Mouse (Mus musculus) neural tube, embryonic 15.5 days (tissue): Measurements from ENCODE around the gene Rif1. TPM values are rescaled to one million over a fixed set of nuclear protein-coding genes. Genes with fewer than 3 reads are reported as not detected.
"Not testable (repeated sequence)": the region's sequence is repeated elsewhere in the genome, so short reads cannot be mapped to it uniquely, and the experiment has no call there.

Experiments
- ATAC-seq: fragments of 200-750 bp; cut with Nextera tagmentation; 2 replicates; pipeline ENCODE4 v1.8.0; 2017; ENCODE audit warnings: mild to moderate bottlenecking, moderate TSS enrichment, moderate library complexity; ENCODE audit not compliant: low FRiP score
- H3K27ac ChIP-seq: fragments of 300-500 bp; sonication (generic); replicated peaks from 2 replicates; pipeline ENCODE4 v1.5.1; 2015; ENCODE audit warnings: mild to moderate bottlenecking, inconsistent platforms
- H3K27me3 ChIP-seq: fragments of 300-500 bp; sonication (generic); replicated peaks from 2 replicates; pipeline ENCODE4 v1.6.1; 2015; ENCODE audit warnings: inconsistent platforms
- H3K36me3 ChIP-seq: fragments of 300-500 bp; sonication (generic); 2 replicates; pipeline ENCODE4 v1.6.1; 2015; ENCODE audit warnings: inconsistent platforms
- H3K4me1 ChIP-seq: fragments of 300-500 bp; sonication (generic); 2 replicates; pipeline ENCODE4 v1.6.1; 2015; ENCODE audit warnings: inconsistent platforms
- H3K4me2 ChIP-seq: fragments of 300-500 bp; sonication (generic); 2 replicates; pipeline ENCODE4 v1.6.1; 2015; ENCODE audit warnings: inconsistent platforms, mild to moderate bottlenecking, moderate library complexity
- H3K4me3 ChIP-seq: fragments of 300-500 bp; sonication (generic); replicated peaks from 2 replicates; pipeline ENCODE4 v1.5.1; 2015; ENCODE audit warnings: mild to moderate bottlenecking, inconsistent platforms
- H3K9ac ChIP-seq: fragments of 300-500 bp; sonication (generic); replicated peaks from 2 replicates; pipeline ENCODE4 v1.6.1; 2015; ENCODE audit warnings: mild to moderate bottlenecking, inconsistent platforms
- H3K9me3 ChIP-seq: fragments of 300-500 bp; sonication (generic); replicated peaks from 2 replicates; pipeline ENCODE4 v1.6.1; 2016; ENCODE audit warnings: inconsistent platforms
- WGBS: fragments of 180-500 bp; shearing (Covaris S2); methylation state at CpG from one replicate; pipeline ENCODE4 v1.1.7; 2015; ENCODE audit warnings: mixed read lengths; 5-methylcytosine and 5-hydroxymethylcytosine counted together
- polyA plus RNA-seq: library from polyadenylated mRNA; unstranded; fragments of >200 nt; fragmentation: Nextera tagmentation; extraction: Ambion mirVana; gene quantifications from 2 replicates; pipeline ENCODE4 v1.2.1, GENCODE M21; 2015

Gene Rif1
- polyA plus RNA-seq, 1 experiment from 2014 or later, result 17.6 TPM

DNA sequence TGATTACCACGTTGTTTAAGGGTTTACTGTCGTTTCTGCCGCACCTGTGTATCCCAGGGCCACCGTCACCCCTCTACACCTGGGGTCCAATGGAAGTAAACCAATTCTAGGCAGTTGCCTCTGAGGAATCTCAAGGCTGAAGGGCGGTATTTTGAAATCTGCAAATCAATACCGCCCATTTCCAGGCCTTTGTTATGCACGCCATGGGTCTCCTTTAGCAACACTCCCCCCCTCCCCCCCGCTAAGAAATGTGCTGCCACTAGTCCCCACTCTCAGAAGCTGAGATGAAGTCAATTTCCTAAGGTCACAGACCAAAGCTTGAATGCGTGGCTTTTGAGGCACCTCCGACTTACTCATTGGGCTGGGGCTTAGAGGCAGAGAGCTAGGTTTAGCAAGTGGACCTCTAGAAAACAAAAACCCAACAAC is 554 bp upstream of the Rif1 start:
- H3K36me3 ChIP-seq, result peaks cover 4% of the 10 kb centered on the region; the same call in 1 of the 2 replicates
- no peaks in the 10 kb centered on the region for H3K27me3 ChIP-seq
- peak overlapping the region; percentile 82 for H3K27ac ChIP-seq
- peak overlapping the region; percentile 80; the same call in 1 of the 2 replicates for H3K9ac ChIP-seq
- peak overlapping the region; percentile 76 for H3K4me2 ChIP-seq
- peak; percentile 30 for ATAC-seq
- H3K4me1 ChIP-seq, result peaks cover 18% of the 10 kb centered on the region
- peak overlapping the region; percentile 96 for H3K4me3 ChIP-seq
- 0% methylated on average over 10 of the region's 10 CpGs for WGBS
- H3K9me3 ChIP-seq, result no peaks in the 10 kb centered on the region

DNA sequence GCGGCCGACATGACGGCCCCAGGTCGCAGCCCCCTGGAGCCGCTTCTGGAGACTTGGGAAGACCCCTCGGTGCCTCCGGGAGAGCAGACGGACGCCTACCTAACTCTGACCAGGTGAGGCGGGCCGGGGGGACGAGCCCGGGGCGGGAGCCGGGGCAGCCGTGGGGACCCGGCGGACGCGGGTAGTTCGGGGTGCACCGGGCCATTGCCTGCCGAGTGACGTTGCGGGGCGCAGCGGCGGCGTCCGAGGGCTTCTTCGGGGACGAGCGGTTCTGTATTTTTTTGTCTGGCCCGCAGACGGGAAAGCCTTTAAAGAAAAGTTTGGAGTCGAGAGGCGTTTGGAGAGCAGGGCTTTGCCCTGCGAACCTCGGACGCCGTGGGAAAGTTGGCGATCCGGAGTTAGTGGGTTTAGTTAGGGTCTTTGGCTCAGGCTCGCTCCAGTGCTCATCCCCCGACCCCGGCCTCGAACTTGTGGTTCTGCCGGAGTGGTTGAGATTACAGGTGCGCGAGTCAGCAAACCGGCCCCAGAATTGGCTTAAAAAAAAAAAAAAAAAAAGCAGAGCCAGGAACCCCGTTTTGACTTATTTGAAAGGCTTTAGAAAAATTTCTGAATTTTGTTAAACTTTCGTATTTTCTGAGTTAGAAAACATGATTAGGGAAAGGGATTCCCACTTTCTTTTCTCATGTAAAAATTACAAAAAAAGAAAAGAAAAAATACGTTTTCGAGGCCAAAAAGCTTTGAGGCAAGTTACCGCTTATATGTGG is 691 bp downstream of the Rif1 start:
- Histone ChIP-seq H3K27me3 (no peaks in the 10 kb centered on the region), H3K36me3 (peaks cover 4% of the 10 kb centered on the region; the same call in 1 of the 2 replicates), H3K9ac (peak overlapping the region; percentile 80), H3K4me3 (peak overlapping the region; percentile 96), H3K4me2 (peak overlapping the region; percentile 76), H3K9me3 (no peaks in the 10 kb centered on the region), H3K27ac (peak overlapping the region; percentile 82), H3K4me1 (peaks cover 18% of the 10 kb centered on the region)
- ATAC-seq, result peak; percentile 62; the same call in 1 of the 2 replicates
- 1% methylated on average over 56 of the region's 56 CpGs for WGBS

DNA sequence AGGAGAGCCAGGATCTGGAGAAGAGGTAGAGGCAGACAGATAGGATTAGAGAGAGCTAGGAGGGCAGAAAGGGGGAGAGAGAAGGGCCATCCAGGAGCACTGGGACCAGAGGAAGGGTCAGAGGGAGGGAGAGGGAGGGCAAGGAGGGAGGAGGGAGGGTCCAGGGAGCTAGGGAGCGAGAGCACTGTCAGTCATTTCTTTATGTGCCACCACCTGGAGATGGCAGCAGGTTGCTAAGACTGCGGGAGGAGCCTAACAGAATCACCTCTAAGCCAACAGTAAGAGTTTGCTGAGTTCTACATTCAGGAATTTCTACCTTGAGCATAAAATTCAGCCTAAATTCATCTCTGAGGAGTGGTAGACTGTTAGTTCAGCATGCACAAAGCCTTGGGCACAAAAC is 6.0 kb downstream of the Rif1 start:
- 95% methylated on average over 2 of the region's 2 CpGs for WGBS
- H3K27me3 ChIP-seq, result no peaks in the 10 kb centered on the region
- no peaks in the 10 kb centered on the region for H3K9me3 ChIP-seq
- H3K4me1 ChIP-seq, result peaks cover 8% of the 10 kb centered on the region
- no peak overlapping the region for H3K27ac ChIP-seq
- no peak overlapping the region for H3K4me2 ChIP-seq
- peaks cover 16% of the 10 kb centered on the region for H3K36me3 ChIP-seq
- H3K4me3 ChIP-seq, result no peak overlapping the region
- H3K9ac ChIP-seq, result no peak overlapping the region
- no peak for ATAC-seq

DNA sequence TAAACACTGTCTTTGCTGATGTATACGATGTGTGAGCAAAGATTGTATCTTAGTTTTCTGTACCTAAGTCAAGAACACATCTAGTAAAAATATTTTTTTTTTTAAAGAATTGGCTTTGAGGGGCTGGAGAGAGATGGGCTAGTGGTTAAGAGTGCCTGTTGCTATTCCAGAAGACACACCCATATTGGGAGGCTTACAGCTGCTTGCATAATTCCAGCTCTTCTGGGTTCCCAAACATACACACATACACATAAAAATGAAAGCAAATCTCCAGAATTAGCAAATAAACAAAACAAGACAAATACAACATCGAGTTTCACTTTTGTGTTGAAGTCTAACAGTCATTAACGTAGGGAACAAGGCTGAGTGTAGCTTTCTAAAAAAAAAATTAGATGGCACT is 11.4 kb downstream of the Rif1 start:
- H3K27me3 ChIP-seq, result no peaks in the 10 kb centered on the region
- H3K9me3 ChIP-seq, result no peaks in the 10 kb centered on the region
- no peak overlapping the region for H3K4me3 ChIP-seq
- H3K36me3 ChIP-seq, result peaks cover 28% of the 10 kb centered on the region
- H3K4me1 ChIP-seq, result no peaks in the 10 kb centered on the region
- 95% methylated on average over 3 of the region's 3 CpGs for WGBS
- no peak overlapping the region for H3K4me2 ChIP-seq
- H3K9ac ChIP-seq, result no peak overlapping the region
- no peak for ATAC-seq
- H3K27ac ChIP-seq, result no peak overlapping the region

DNA sequence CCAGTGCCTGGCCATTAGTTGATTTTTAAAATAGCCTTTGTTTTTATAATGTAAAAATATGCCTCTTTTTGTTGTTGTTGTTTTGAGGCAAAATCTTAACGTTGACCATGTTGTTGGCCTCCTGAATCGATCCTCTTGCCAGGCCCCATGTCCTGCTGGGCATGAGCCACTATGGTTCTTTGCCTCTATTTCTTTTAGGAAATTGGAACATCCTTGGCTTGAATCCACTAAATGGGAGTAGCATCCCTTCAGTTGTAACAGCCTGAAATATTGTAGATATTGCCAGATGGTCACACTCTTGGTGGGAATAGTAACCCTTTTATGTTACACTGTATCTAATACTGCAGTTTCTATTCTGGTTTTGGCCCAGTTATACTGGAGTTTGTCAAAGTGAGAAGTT is 11.9 kb downstream of the Rif1 start:
- H3K36me3 ChIP-seq, result peaks cover 32% of the 10 kb centered on the region
- no peaks in the 10 kb centered on the region for H3K9me3 ChIP-seq
- no peak overlapping the region for H3K27ac ChIP-seq
- H3K27me3 ChIP-seq, result no peaks in the 10 kb centered on the region
- H3K4me2 ChIP-seq, result no peak overlapping the region
- no peak for ATAC-seq
- no peak overlapping the region for H3K9ac ChIP-seq
- no peak overlapping the region for H3K4me3 ChIP-seq
- no peaks in the 10 kb centered on the region for H3K4me1 ChIP-seq
- WGBS, result 91% methylated on average over 2 of the region's 2 CpGs

DNA sequence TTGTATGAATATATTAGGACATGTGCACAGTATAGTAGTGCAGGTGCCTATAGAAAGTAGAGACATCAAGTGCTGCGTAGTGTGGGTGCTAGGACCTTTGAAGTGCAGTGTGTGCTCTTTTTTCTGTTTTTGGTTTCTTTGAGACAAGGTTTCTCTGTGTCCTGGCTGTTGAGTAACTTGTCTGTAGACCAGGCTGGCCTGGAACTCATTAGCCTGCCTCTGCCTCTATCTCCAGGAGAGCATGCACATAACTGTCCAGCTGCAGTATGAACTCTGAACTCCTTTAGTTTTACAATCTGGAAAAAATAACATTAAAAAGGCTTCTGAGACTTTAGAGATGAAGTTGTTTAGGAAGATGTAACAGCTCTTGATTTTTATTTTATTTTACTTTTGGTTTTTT is 41.5 kb downstream of the Rif1 start:
- no peak overlapping the region for H3K4me3 ChIP-seq
- H3K9ac ChIP-seq, result no peak overlapping the region
- H3K36me3 ChIP-seq, result peaks cover 53% of the 10 kb centered on the region
- no peak overlapping the region for H3K4me2 ChIP-seq
- H3K27ac ChIP-seq, result no peak overlapping the region
- H3K27me3 ChIP-seq, result no peaks in the 10 kb centered on the region
- no peaks in the 10 kb centered on the region for H3K9me3 ChIP-seq
- 96% methylated on average over 1 of the region's 1 CpGs for WGBS
- H3K4me1 ChIP-seq, result no peaks in the 10 kb centered on the region
- no peak for ATAC-seq

DNA sequence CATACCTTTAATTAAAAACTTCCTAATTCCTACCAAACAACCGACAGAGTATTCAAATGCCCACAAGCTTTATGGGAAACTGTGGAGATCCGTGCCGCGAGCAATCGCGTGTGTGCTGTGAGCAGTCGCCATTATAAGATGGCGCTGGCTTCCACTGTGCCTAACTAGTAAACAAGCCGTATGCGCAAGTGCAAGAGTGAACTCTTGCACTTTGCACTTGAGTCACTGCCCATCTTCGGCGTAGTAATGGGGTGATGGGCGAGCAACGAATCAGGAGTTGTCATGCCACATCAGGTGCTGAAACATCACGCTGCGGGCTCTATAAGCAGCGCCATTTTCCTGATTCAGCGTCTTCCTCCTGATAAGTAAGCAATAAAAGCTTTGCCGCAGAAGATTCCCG is 58.7 kb downstream of the Rif1 start:
- H3K9me3 ChIP-seq, H3K9ac ChIP-seq, ATAC-seq, H3K4me1 ChIP-seq, H3K27me3 ChIP-seq, H3K4me3 ChIP-seq, H3K27ac ChIP-seq, H3K4me2 ChIP-seq: not testable (repeated sequence)
- 98% methylated on average over 20 of the region's 20 CpGs for WGBS
- H3K36me3 ChIP-seq, result peaks cover 12% of the 10 kb centered on the region

DNA sequence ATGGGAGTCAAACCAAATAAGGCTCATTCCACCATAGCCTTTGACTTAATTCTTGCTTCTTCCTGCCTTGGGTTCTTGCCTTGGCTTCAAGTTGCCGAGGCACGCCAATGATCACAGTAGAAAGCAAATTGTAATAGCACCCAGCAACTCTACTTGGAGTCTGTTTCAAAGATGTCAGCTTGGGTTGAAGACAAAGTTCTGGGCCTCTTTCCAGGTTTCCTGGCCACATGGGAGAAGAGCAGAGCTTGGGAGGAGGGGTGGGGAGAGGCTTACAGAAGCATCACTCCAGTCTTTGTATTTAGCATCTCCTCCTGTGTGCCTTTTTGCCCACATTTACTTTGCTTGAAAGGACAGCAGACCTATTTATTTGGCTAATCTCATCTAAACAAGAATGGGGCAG is 60.7 kb downstream of the Rif1 start:
- no peak overlapping the region for H3K4me2 ChIP-seq

DNA sequence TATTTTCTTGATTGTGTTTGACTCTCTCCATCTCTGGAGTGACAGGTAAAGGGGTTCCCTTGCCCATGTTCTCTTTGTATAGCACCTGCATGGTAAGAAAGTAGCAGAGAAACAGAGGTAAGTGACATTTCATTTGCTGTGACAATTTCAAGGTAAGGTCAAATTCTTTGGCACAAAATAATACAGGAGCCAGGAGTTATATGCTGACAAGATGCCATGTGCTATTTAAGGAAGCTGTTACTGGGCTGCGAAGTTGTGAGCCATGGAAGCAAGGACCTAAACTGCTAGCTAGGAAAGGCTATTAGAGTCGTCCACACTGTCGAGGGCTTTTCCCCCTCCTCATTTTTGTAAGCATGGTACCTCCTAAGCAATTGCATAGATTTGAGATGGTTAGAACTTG is 80.4 kb downstream of the Rif1 start:
- 79% methylated on average over 3 of the region's 3 CpGs for WGBS
- no peak overlapping the region for H3K9ac ChIP-seq
- H3K9me3 ChIP-seq, result no peaks in the 10 kb centered on the region
- H3K36me3 ChIP-seq, result no peaks in the 10 kb centered on the region
- no peak overlapping the region for H3K4me2 ChIP-seq
- H3K4me3 ChIP-seq, result no peak overlapping the region
- H3K4me1 ChIP-seq, result no peaks in the 10 kb centered on the region
- no peak overlapping the region for H3K27ac ChIP-seq
- ATAC-seq, result no peak
- no peaks in the 10 kb centered on the region for H3K27me3 ChIP-seq

More for the DNA sequence above, 60.7 kb downstream of the Rif1 start:
- peaks cover 13% of the 10 kb centered on the region; the same call in 1 of the 2 replicates for H3K36me3 ChIP-seq
- 91% methylated on average over 2 of the region's 2 CpGs for WGBS
- no peaks in the 10 kb centered on the region for H3K4me1 ChIP-seq
- no peak overlapping the region for H3K9ac ChIP-seq
- no peak overlapping the region for H3K4me3 ChIP-seq
- H3K27me3 ChIP-seq, result no peaks in the 10 kb centered on the region
- no peak for ATAC-seq
- H3K9me3 ChIP-seq, result no peaks in the 10 kb centered on the region
- H3K27ac ChIP-seq, result no peak overlapping the region

DNA sequence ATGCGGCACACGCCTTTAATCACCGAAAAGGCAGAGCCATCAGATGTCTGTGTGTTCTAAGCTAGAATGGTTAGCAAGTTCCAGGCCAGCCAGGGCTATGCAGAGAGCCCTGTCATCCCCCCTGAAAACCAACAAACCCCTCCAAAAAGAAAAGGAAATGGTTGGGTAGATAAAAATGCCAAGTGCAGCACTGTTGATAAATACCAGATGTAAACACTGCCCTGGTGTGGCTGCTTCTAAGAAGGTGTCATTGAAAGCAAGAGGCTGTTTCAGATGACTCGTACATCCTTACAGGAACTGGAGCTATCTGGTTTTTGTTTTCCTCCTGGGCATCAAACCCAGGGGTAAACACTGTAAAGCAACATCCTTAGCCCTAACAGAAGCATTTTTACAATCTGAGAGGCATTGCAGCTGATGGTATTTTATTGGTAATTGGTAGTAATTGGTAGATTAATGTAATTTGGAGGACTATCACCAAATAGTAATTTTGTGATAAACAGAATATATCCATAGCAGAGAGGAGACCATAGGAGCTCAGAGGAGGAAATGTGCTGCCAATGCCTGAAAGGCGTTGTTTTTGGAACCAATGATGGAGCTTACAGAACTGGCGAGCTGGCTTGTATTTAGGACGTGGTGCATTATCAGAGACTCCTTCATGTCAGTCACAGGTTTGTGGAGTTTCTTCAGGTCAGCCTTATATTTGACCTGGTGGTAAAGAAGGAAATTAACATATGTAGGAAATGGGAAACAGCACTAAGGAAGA is 96.8 kb downstream of the Rif1 start:
- H3K9me3 ChIP-seq, result no peaks in the 10 kb centered on the region
- H3K4me3 ChIP-seq, result no peak overlapping the region
- H3K27ac ChIP-seq, result no peak overlapping the region
- no peaks in the 10 kb centered on the region for H3K36me3 ChIP-seq
- H3K4me2 ChIP-seq, result no peak overlapping the region
- no peak for ATAC-seq
- H3K4me1 ChIP-seq, result no peaks in the 10 kb centered on the region
- no peak overlapping the region for H3K9ac ChIP-seq
- H3K27me3 ChIP-seq, result no peaks in the 10 kb centered on the region
- WGBS, result 89% methylated on average over 7 of the region's 7 CpGs
